ENCODE assay signal across 11 mouse cellular contexts in genomic region chr7:37338067-37338501, GRCm38 (mm10).
DNase-seq lines count a peak whose midpoint lies in the region; ATAC-seq and TF ChIP-seq lines count a peak whose summit lies in the region.
"Had no signal": no experiment of that assay in that cellular context is flagged by ENCODE, and none has a peak within 500 bp of the region (broad histone marks: within the 10 kb centered on the region; RNA-seq: fewer than 3 reads in every experiment).

No protein-coding gene starts in this region.

- H3K9me3 ChIP-seq in embryonic facial prominence, embryonic 11.5 days (replicated peaks; ENCODE audit: control insufficient read depth, low read length) = no peaks in the 10 kb centered on the region
- H3K9me3 ChIP-seq in hindbrain, embryonic 11.5 days (ENCODE audit: control insufficient read depth, low read length) = no peaks in the 10 kb centered on the region
- H3K9me3 ChIP-seq in midbrain, embryonic 16.5 days (replicated peaks; ENCODE audit: control insufficient read depth, low read length, poor library complexity, severe bottlenecking) = no peaks in the 10 kb centered on the region

- peak overlapping the region; percentile 47; the same call in 1 of the 2 replicates for H3K4me3 ChIP-seq in layer of hippocampus, adult 2 months
- no peak overlapping the region for H3K4me3 ChIP-seq in embryonic facial prominence, embryonic 11.5 days (ENCODE audit: low read depth, low read length)
- no peak overlapping the region for H3K4me3 ChIP-seq in hindbrain, embryonic 11.5 days (ENCODE audit: low read depth, low read length)
- H3K4me3 ChIP-seq in midbrain, embryonic 16.5 days (ENCODE audit: low read depth, low read length) = no peak overlapping the region

- 19% methylated on average over 11 of the region's 11 CpGs for WGBS in embryonic facial prominence, embryonic 11.5 days
- WGBS in hindbrain, embryonic 11.5 days = 35% methylated on average over 11 of the region's 11 CpGs
- WGBS in midbrain, embryonic 16.5 days = 16% methylated on average over 11 of the region's 11 CpGs

- no peaks in the 10 kb centered on the region for H3K36me3 ChIP-seq in embryonic facial prominence, embryonic 11.5 days (replicated peaks; ENCODE audit: control insufficient read depth, insufficient read depth, low read depth, low read length)
- H3K36me3 ChIP-seq in hindbrain, embryonic 11.5 days (ENCODE audit: control insufficient read depth, insufficient read depth, low read length) = no peaks in the 10 kb centered on the region
- no peaks in the 10 kb centered on the region for H3K36me3 ChIP-seq in midbrain, embryonic 16.5 days (ENCODE audit: control insufficient read depth, insufficient read depth, low read length)

- H3K27me3 ChIP-seq in embryonic facial prominence, embryonic 11.5 days (ENCODE audit: control insufficient read depth, insufficient read depth, low read length) = no peaks in the 10 kb centered on the region; the same call in 1 of the 2 replicates
- H3K27me3 ChIP-seq in hindbrain, embryonic 11.5 days (ENCODE audit: control insufficient read depth, insufficient read depth, low read length) = no peaks in the 10 kb centered on the region; the same call in 1 of the 2 replicates
- H3K27me3 ChIP-seq in midbrain, embryonic 16.5 days (ENCODE audit: control insufficient read depth, insufficient read depth, low read depth, low read length) = no peaks in the 10 kb centered on the region

- ATAC-seq in embryonic facial prominence, embryonic 11.5 days (replicated peaks; ENCODE audit: insufficient number of reproducible peaks, low FRiP score, low TSS enrichment, low read depth) = peak; percentile 14; the same call in 1 of the 2 replicates
- ATAC-seq in hindbrain, embryonic 11.5 days (ENCODE audit: low FRiP score) = no peak
- ATAC-seq in midbrain, embryonic 16.5 days = no peak
- no peak for ATAC-seq in megakaryocyte progenitor cell, adult 5-6 weeks (replicated peaks; ENCODE audit: poor library complexity)

- peaks cover 9% of the 10 kb centered on the region for H3K4me1 ChIP-seq in embryonic facial prominence, embryonic 11.5 days (ENCODE audit: control insufficient read depth, insufficient read depth, low read length)
- H3K4me1 ChIP-seq in hindbrain, embryonic 11.5 days (replicated peaks; ENCODE audit: control insufficient read depth, insufficient read depth, low read length) = peaks cover 13% of the 10 kb centered on the region; the same call in 1 of the 2 replicates
- peaks cover 35% of the 10 kb centered on the region for H3K4me1 ChIP-seq in midbrain, embryonic 16.5 days (ENCODE audit: control insufficient read depth, insufficient read depth, low read length)

- peak overlapping the region; percentile 93 for H3K27ac ChIP-seq in layer of hippocampus, adult 2 months
- H3K27ac ChIP-seq in embryonic facial prominence, embryonic 11.5 days (replicated peaks; ENCODE audit: low read depth, low read length) = peak overlapping the region; percentile 11; the same call in 1 of the 2 replicates
- 0 out of 2 replicates have a peak overlapping the region, but pooled peaks have one; percentile 30 for H3K27ac ChIP-seq in hindbrain, embryonic 11.5 days (ENCODE audit: low read depth, low read length)
- no peak overlapping the region for H3K27ac ChIP-seq in midbrain, embryonic 16.5 days (ENCODE audit: low read length)
- H3K27ac ChIP-seq: liver, embryonic 14.5 days had no signal

- peak overlapping the region; percentile 36; the same call in 1 of the 2 replicates for H3K9ac ChIP-seq in embryonic facial prominence, embryonic 11.5 days (replicated peaks; ENCODE audit: low read length)
- no peak overlapping the region for H3K9ac ChIP-seq in hindbrain, embryonic 11.5 days (ENCODE audit: low read depth, low read length)
- no peak overlapping the region for H3K9ac ChIP-seq in midbrain, embryonic 16.5 days (ENCODE audit: low read depth, low read length)
- H3K9ac ChIP-seq: liver, embryonic 14.5 days had no signal

- no peak for DNase-seq in layer of hippocampus, adult 2 months (ENCODE audit: low spot score in 2 of 2)
- DNase-seq in layer of hippocampus, adult 9-11 months = no peak
- DNase-seq in embryonic facial prominence, embryonic 11.5 days (ENCODE audit: low spot score) = peak; percentile 63
- DNase-seq in hindbrain, embryonic 11.5 days (ENCODE audit: low spot score) = peak; percentile 37
- no peak for DNase-seq in adipocyte (ENCODE audit: low spot score)
- DNase-seq in spleen, adult 12 weeks (ENCODE audit: low spot score) = no peak
- DNase-seq: adrenal gland, postnatal 10 days; kidney, adult 18-20 months had no signal

- H3K4me2 ChIP-seq in embryonic facial prominence, embryonic 11.5 days (ENCODE audit: low read depth, low read length) = peak overlapping the region; percentile 61
- H3K4me2 ChIP-seq in hindbrain, embryonic 11.5 days (replicated peaks; ENCODE audit: low read depth, low read length) = no peak overlapping the region
- H3K4me2 ChIP-seq in midbrain, embryonic 16.5 days (ENCODE audit: low read length) = peak overlapping the region; percentile 73

- TF ChIP-seq CTCF in layer of hippocampus, adult 2 months (conservative IDR thresholded peaks at IDR 0.05) = no peak

Comparison
In these comparisons a context has a peak if more than half of its experiments do, and no peak if none do; other contexts are left out.
1. DNase-seq: peak in embryonic facial prominence, embryonic 11.5 days (single experiment) and hindbrain, embryonic 11.5 days (single experiment); none in layer of hippocampus, adult 2 months (0 of 2), layer of hippocampus, adult 9-11 months (single experiment), adipocyte (single experiment) and spleen, adult 12 weeks (single experiment).